Mouse (Mus musculus) layer of hippocampus, postnatal 25 days (tissue): ENCODE results near the gene 1700010I14Rik. TPM values are rescaled to one million over a fixed set of nuclear protein-coding genes. Genes with fewer than 3 reads are reported as not detected.
A peak's percentile ranks its signal among the peaks of the same experiment; 100 is the strongest.

ENCODE experiments used
- DNase-seq, 2 experiments: peaks; one replicate each; pipeline ENCODE4 v3.0.0; 2022; ENCODE audit warnings: mixed read lengths in 2 of 2, low spot score in 1 of 2; ENCODE audit errors: extremely low spot score in 1 of 2
- total RNA-seq, 2 experiments: library from RNA; stranded (reverse); gene quantifications; 2 replicates each; pipeline ENCODE4 v1.2.3; 2021

Gene 1700010I14Rik
- total RNA-seq, 2 experiments from 2014 or later, result 1.6 to 2.2 TPM

- DNase-seq, result peak; percentile 13 to 17
These were observed 35.2 kb downstream of the 1700010I14Rik start for GRCm38 (mm10) chr17:9023198-9023942.

- no peak for DNase-seq
These were observed 42.0 kb downstream of the 1700010I14Rik start for GRCm38 (mm10) chr17:9030181-9030580.

- peak; percentile 76 to 93 for DNase-seq
These were observed 43.4 kb downstream of the 1700010I14Rik start for GRCm38 (mm10) chr17:9031241-9032141.

- no peak for DNase-seq
These were observed 44.4 kb downstream of the 1700010I14Rik start for GRCm38 (mm10) chr17:9032362-9033044.

- DNase-seq, result no peak
These were observed 45.4 kb downstream of the 1700010I14Rik start for GRCm38 (mm10) chr17:9033511-9033910.

GRCm38 (mm10) chr17:9035561-9036348 lies 47.6 kb downstream of the 1700010I14Rik start:
- no peak for DNase-seq

GRCm38 (mm10) chr17:9042723-9043122 lies 54.6 kb downstream of the 1700010I14Rik start:
- peak in 1 of 2 experiments; percentile 34 for DNase-seq

GRCm38 (mm10) chr17:9052441-9052980 lies 64.4 kb downstream of the 1700010I14Rik start:
- no peak for DNase-seq

GRCm38 (mm10) chr17:9059360-9059932 lies 71.3 kb downstream of the 1700010I14Rik start:
- DNase-seq, result no peak
